13 mouse cellular contexts compared by ENCODE assay signal in genomic region chr15:87549724-87550123, GRCm38 (mm10). TPM values are rescaled to one million over a fixed set of nuclear protein-coding genes. Genes with fewer than 3 reads are reported as not detected.
"Had no signal": no experiment of that assay in that cellular context is flagged by ENCODE, and none has a peak within 500 bp of the region (broad histone marks: within the 10 kb centered on the region; RNA-seq: fewer than 3 reads in every experiment).

No protein-coding gene starts in this region.

- H3K4me2 ChIP-seq: limb, embryonic 13.5 days; midbrain, embryonic 15.5 days; stomach, embryonic 15.5 days had no signal

- H3K9me3 ChIP-seq: limb, embryonic 13.5 days; midbrain, embryonic 15.5 days; neural tube, embryonic 15.5 days; stomach, embryonic 15.5 days had no signal

- ATAC-seq: midbrain, embryonic 15.5 days had no signal

- H3K27ac ChIP-seq: kidney, postnatal 0 days; limb, embryonic 13.5 days; liver, embryonic 14.5 days; midbrain, embryonic 15.5 days; neural tube, embryonic 15.5 days; stomach, embryonic 15.5 days had no signal

- H3K9ac ChIP-seq: limb, embryonic 13.5 days; liver, embryonic 14.5 days; midbrain, embryonic 15.5 days; neural tube, embryonic 15.5 days; stomach, embryonic 15.5 days had no signal

- H3K27me3 ChIP-seq: midbrain, embryonic 15.5 days; neural tube, embryonic 15.5 days had no signal

- DNase-seq: kidney, adult 11 months; kidney, adult 9 months; kidney, postnatal 36 days; lung, adult 18-20 months; right cerebral cortex, postnatal 4 days; thymus, postnatal 36 days had no signal

- H3K4me1 ChIP-seq: stomach, embryonic 15.5 days had no signal

- H3K4me3 ChIP-seq: limb, embryonic 13.5 days; midbrain, embryonic 15.5 days; neural tube, embryonic 15.5 days; stomach, embryonic 15.5 days had no signal

- H3K36me3 ChIP-seq: limb, embryonic 13.5 days; midbrain, embryonic 15.5 days; neural tube, embryonic 15.5 days; stomach, embryonic 15.5 days had no signal

RNA-seq across cellular contexts. Expression of gene Fam19a5, which starts 5.6 kb away (rescaled TPM):
- total RNA-seq: megakaryocyte-erythroid progenitor cell, adult 5-6 weeks had no signal
